Mouse (Mus musculus) natural killer cell, adult 2 months (primary cell): ENCODE data around the gene Grb14.

Experiments
- DNase-seq, 2 experiments: peaks; one replicate each; pipeline ENCODE4 v3.0.0; 2022; ENCODE audit warnings: low spot score in 2 of 2

Gene Grb14

DNA sequence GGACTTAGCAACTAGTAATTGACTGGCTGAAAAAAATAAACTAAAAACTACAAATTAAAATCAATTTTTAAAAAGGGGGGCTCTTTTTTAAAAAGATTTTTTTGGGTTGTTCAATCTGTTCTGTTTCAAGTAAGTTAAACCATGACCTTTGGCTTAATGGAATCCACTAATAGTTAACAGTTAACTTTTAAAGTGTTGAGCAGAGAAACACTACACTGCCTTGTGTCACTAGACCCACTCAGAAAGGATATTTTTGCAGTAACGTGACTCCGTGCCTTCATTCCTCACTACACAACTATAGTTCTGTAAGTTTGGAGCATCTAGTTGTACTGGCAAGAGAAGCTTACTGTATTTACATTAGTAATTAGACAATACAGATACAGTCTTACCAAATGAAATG is 50.2 kb downstream of the Grb14 start:
- DNase-seq = no peak

GRCm38 (mm10) chr2:64973819-64974441 is 50.9 kb downstream of the Grb14 start:
- DNase-seq = no peak

GRCm38 (mm10) chr2:64973125-64973524 is 51.7 kb downstream of the Grb14 start:
- DNase-seq = no peak

GRCm38 (mm10) chr2:64971828-64972227 is 53.0 kb downstream of the Grb14 start:
- DNase-seq = no peak

GRCm38 (mm10) chr2:64970992-64971391 is 53.8 kb downstream of the Grb14 start:
- no peak for DNase-seq

GRCm38 (mm10) chr2:64966893-64967444 is 57.8 kb downstream of the Grb14 start:
- DNase-seq = no peak

GRCm38 (mm10) chr2:64966323-64966722 is 58.5 kb downstream of the Grb14 start:
- no peak for DNase-seq

GRCm38 (mm10) chr2:64965227-64965864 is 59.4 kb downstream of the Grb14 start:
- no peak for DNase-seq

DNA sequence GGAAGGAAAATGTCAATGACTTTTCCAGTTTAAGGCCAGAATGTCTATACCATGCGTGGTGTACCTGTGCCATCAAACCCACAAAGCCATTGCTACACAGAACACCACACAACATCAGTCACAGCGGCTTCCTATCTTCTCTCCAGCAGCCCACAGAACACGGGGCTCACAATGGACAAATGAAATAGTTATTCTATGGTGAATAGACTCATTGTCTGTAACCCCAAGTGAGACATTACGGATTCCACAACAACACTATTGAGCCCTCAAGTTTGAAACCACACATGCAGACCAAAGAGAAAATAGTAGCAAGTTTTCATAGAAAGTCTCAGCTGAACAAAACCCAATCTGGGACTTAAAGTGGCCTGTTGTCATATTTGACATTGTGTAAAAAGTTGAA is 62.6 kb downstream of the Grb14 start:
- no peak for DNase-seq

GRCm38 (mm10) chr2:64961381-64961780 is 63.4 kb downstream of the Grb14 start:
- no peak for DNase-seq

- DNase-seq = no peak
These were observed 65.1 kb downstream of the Grb14 start for GRCm38 (mm10) chr2:64959657-64960056.

DNA sequence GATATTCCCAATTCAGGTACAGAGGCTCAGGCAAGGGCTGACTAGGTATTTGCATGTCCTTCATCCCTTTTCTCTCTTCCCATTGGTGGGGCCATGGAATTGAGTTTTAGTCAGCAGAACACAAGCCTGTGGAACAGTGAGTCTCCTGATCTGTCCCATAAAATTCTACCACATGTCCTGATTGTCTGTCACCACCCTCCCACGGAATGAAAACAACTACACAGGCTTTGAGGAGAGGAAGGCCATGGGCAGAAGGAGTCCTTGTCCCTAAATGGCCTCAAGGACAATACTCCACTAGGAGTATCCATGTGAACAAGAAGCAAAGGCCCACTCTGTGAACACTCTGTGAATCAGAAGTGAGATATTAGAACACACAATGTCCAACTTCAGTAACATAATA is 69.3 kb downstream of the Grb14 start:
- DNase-seq = no peak

GRCm38 (mm10) chr2:64949210-64949609 is 75.6 kb downstream of the Grb14 start:
- DNase-seq = no peak

GRCm38 (mm10) chr2:64948418-64949169 is 76.2 kb downstream of the Grb14 start:
- DNase-seq = no peak

DNA sequence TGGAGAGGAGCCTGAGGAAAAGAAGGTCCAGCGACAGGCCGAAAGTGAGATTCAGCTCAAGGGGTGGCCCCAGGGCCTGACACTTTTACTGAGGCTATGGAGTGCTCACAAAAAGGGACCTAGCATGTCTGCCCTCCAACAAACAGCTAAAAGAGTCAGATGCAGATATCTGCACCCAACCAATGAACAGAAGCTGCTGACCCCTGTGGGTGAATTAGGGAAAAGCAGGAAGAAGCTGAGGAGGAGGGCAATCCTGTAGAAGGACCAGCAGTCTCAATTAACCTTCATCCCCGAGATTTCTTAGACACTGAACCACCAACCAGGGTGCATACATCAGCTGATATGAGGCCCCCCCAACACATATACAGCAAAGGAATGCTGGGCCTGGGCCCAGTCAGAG is 77.3 kb downstream of the Grb14 start:
- no peak for DNase-seq

DNA sequence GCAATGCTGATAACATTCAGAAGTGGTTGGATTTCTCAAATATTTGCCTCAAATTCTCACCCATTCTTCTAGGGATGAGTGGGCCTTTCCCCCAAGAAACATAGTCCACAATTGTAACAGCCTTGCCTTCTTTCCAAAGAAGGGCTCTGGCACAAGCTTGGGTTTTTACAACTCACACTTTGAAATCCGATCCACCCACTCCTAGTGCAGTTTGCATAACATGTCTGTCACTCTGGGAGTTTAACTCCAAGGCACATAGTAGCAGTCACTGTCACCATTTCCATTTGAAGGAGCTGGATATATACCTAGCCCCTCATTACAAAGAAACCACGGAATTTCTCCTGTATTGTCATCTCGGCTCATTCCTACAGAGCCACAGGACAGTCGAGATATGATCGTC is 103.9 kb downstream of the Grb14 start:
- no peak for DNase-seq

- no peak for DNase-seq
These were observed 109.3 kb downstream of the Grb14 start for GRCm38 (mm10) chr2:64915448-64915847.

- DNase-seq = no peak
These were observed 119.9 kb downstream of the Grb14 start for GRCm38 (mm10) chr2:64904877-64905276.

DNA sequence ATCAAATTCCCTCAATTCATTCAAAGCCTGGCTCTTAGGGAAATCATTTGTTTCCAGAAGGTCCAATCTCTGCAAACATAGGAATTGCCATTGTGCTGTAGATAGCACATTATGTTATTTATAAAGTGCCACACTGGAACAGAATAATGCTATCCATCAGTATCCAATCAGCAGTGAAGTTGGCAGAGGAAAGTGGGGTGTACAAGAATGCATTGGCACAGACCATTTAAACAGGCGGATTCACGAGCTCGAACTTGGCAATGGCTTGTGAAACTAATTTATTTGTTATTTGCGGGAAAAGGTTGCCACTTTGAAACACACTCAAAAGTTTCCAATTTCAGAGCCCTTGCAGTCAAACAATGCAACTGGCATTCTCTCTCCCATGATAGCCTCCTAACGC is 126.9 kb downstream of the Grb14 start:
- no peak for DNase-seq

- DNase-seq = no peak
These were observed 131.6 kb downstream of the Grb14 start for GRCm38 (mm10) chr2:64893233-64893632.

DNA sequence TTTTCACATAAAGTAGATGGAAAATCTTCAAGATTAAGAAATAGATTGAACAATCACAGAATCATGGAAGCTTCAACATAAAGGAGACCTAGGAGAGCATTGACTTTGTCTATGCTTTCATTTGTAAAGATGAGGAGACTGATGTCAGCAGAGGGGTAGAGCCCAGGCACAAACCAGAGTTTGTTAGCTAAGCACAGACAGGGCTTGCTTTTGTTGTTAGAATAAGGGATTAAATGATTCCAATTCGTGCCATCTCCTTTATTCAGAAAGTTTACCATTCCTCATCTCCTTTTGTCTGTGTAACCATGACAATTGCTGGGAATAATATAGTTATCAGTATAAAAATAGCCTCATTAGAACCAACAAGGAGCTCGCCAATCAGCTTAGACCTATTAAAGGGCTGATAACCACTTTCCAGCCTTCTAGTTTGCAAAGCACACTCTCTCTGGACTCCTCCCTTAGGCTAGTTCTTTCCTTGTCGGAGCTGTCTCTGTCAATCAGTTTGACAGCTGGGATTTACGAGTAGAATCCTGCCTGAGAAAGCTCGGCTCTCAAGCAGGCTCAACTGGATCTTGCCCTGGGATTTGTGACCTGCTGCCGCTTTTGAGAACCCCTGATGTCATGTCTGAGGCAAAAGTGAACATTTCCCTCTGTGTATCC is 137.6 kb downstream of the Grb14 start:
- DNase-seq = no peak

GRCm38 (mm10) chr2:64885696-64886095 is 139.1 kb downstream of the Grb14 start:
- DNase-seq = no peak
